Mouse (Mus musculus) adrenal gland, postnatal 36 days (tissue): ENCODE measurements at regions not wholly inside any gene's neighbourhood (a gene's known extent, or its start where the extent isn't known, plus 50 kb on each side); places are given as distances from the start of the nearest gene placed in this dataset.
"Not testable (repeated sequence)": the region's sequence is repeated elsewhere in the genome, so short reads cannot be mapped to it uniquely, and the experiment has no call there.

Experiments used
- DNase-seq, 2 experiments: peaks; one replicate each; pipeline ENCODE4 v3.0.0; 2021; ENCODE audit warnings: mixed read lengths in 1 of 2

DNA sequence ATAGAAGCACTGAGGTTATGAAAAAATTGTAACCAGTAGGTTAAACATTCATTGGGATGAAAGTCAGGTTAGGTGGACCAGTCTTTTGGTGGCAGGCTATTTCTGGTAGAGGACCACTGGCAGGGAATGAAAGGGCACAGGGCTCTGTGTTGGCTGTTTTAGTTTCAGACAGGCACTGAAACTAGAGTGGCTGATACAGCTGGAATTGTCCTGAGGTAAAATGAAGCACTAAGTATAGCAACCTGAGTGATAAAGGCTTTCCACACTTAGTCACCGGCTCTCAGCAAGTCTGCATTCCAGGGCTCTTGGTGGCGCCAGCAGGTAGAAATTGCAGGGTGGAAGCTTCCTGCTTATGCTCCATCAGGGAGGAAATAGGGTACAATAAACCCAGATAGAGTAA is 262.2 kb upstream of the Tmpo start:
- no peak for DNase-seq

GRCm38 (mm10) chr10:91440051-91440450 is 258.9 kb upstream of the Tmpo start:
- no peak for DNase-seq

DNA sequence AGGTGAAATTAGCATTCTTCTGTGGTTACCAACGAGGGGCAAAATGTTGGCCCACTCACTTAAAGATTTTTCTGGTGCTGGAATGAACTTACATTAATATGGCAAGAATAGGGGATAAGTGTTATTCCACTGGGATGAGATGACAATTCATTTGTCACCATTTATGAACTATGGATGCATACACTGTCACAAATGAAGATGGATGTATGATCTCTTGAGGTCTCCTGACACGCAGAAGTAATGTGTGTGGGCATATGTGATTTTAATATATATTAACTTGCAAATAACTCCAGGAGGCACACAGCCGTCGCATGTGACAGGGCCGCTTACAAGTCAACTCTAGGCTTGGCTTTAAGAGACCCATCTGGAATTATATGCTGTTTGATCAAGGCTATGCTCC is 256.8 kb upstream of the Tmpo start:
- DNase-seq: no peak

DNA sequence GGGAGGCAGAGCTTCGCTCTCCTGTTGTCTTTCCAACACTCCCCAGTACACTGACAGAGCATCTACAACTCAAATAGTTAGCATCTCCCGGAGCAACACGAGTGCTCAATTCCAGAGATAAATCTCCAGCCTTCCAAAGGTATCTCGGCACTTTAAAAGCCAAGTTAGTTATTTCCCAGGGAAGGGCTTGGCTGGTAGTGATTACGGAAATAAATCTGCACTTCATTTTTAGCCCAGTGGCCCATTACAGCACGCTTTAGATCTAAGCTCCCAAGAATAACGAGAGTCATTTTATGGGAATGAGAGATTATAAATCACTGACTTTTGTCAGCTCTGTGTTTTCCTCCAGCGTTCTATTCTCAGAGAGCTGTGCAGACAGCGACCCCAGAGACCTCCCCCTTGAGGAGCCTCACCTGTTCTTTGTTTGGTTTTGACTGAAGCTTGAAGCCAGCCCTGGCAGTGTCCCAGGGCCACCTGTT is 255.0 kb upstream of the Tmpo start:
- no peak for DNase-seq

GRCm38 (mm10) chr10:91430281-91430680 is 249.2 kb upstream of the Tmpo start:
- DNase-seq: peak in 1 of 2 experiments; percentile 1

DNA sequence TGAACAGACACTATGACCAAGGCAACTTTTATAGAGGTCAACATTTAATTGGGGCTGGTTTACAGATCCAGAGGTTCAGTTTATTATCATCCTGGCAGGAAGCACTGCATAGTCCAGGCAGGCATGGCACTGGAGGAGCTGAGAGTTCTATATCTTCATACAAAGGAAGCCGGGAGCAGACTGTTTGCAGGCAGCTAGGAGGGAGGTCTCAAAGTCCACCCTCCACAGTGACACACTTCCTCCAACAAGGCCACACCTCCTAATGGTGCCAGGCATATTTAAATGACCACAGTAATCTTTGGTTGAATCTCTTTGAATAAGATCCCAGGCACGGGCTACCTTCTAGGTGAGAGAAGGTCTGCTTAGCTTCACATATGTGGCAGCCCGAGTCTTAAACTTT is 245.5 kb upstream of the Tmpo start:
- DNase-seq: no peak

DNA sequence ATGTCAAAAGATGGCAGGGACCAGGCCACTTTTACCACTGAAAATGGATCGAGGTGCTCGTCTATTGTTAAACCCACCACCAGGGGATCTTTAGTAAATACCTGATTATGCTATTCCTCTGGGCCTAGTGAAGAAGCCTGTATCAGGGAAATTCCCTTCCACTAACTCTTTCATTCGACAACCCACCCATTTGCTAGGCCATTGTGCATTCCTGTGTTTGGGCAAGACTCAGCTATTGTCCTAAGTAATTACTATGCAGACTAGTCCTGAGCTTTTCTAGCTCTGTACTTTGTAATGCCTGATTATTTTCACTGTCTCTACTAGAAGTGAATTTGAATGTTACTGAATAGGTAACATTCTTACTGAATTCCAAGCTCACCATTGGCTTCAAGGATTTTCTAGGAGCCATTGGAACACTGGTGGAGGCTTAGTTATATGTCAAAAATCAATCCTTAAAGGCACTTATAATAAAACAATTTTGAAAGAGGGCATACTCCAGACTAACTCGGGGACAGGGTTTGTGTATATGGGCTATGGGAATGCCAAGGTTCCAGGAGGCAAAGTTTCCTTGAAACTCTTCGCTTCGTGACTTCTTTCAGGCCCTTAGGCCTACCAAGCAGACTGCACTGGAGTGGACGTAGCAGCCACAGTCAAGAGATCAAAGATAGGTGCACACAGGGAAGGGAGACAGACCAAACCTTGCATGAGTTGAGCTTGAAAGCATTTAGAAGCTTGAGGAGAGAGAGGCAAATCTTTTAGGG is 244.7 kb upstream of the Tmpo start:
- DNase-seq: not testable (repeated sequence)

GRCm38 (mm10) chr10:91424786-91425185 is 243.7 kb upstream of the Tmpo start:
- no peak for DNase-seq

- DNase-seq: no peak
These were observed 206.1 kb upstream of the Tmpo start for GRCm38 (mm10) chr10:91387255-91387654.

- peak in 1 of 2 experiments; percentile 10 for DNase-seq
These were observed 203.3 kb upstream of the Tmpo start for GRCm38 (mm10) chr10:91384372-91384771.

GRCm38 (mm10) chr10:91376683-91377082 is 195.6 kb upstream of the Tmpo start:
- DNase-seq: no peak

DNA sequence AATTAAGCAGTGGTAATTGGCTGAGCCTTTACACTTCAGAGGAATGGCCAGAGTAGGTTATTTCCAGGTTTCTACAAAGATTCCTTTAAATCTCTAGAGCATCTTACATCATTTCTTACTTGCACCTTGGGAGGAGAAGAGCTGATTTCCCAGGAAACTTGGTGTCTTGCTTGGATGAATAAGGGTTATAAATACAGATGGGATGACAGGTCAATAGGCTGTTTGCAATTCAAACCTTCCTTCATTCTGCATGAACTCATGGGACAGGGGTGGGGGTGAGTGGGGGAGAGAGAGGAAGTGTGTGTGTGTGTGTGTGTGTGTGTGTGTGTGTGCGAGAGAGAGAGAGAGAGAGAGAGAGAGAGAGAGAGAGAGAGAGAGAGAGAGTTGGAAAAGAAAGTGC is 186.4 kb upstream of the Tmpo start:
- DNase-seq: no peak

DNA sequence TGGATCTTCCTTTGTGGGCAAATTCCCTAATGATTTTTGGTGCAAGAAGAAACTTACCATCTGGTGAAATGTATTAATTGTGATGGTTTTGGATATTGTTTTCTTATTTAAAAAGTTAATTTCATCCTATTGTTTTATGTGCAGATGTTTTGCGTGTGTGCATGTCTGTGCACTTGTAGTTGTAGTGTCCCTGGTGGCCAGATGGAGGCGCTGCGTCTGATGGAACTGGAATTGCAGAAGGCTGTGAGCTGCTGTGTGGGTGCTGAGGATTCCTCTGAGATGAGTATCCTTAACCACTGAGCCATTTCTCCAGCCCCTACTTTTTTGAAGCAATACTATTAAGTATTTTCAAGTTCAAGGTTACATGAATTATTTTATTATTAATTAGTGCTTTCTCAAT is 181.5 kb upstream of the Tmpo start:
- DNase-seq: no peak

DNA sequence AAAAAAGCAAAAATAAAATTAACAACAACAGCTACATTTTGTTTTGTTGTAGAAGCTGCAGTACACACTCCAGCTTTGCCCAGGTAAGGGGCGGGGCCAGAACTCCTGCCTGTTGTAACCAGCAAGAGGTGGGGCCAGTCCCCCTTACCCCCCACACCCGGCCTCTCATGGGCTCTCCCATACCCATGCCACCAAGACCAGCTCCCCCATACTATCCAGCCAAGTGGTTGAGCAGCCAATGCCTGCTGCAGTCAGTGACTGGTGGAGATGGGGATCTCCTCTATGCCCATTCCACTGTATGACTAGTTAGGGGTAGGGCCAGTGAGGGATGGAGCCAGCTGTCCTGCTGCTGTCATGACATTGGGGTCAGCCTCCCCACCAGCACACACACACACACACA is 180.5 kb upstream of the Tmpo start:
- DNase-seq: no peak

GRCm38 (mm10) chr10:91345465-91345864 is 164.3 kb upstream of the Tmpo start:
- DNase-seq: no peak

GRCm38 (mm10) chr10:91342083-91342482 is 161.0 kb upstream of the Tmpo start:
- DNase-seq: no peak

- DNase-seq: no peak
These were observed 158.2 kb upstream of the Tmpo start for GRCm38 (mm10) chr10:91339361-91339760.

- no peak for DNase-seq
These were observed 145.7 kb upstream of the Tmpo start for GRCm38 (mm10) chr10:91326661-91327312.

DNA sequence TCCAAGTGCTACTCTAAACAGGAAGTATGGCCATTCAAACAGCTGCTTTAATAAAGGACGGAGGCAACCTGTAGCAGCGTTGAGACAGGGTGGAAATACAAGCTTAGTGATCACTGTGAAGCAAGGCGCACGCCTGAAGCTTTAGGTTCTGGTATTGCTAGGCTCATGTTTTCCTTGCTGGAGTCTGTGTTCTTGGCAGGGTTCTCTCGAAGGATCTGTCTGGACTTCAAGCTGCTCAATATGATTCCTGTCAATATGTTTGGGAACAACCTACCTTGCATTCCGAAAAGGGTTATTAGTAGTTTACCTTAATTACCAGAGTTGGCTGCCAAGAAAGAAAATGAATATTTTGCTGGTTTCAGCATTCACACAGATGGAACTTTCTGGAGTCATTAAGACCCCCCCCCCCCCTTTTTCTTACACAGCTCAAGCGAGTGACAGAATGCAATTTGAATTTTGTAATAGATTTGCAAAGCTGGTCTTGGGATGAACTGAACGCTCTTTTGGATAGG is 145.1 kb upstream of the Tmpo start:
- DNase-seq: no peak

- no peak for DNase-seq
These were observed 140.1 kb upstream of the Tmpo start for GRCm38 (mm10) chr10:91321226-91321625.

GRCm38 (mm10) chr10:91319442-91320112 is 138.5 kb upstream of the Tmpo start:
- no peak for DNase-seq

DNA sequence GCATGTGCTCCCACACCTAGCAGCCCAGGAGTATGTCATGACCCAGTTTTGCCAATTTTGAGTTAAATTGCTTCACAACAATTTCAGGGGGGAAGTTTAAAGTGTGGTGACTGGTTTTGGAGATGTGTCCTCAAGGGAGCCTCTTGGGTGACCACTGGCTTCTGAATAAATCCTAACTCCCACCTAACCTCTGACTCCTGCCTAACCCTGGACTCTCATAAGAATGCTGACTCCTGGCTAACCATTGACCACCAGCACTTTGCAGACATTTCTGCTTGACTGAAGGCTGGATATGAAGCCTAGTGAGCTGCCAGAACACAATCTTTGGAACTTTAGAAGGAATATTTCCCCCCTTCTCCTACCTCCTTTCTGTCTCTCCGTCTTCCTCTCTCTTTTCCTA is 133.3 kb upstream of the Tmpo start:
- DNase-seq: no peak

GRCm38 (mm10) chr10:91313316-91313715 is 132.2 kb upstream of the Tmpo start:
- DNase-seq: no peak
